Mouse (Mus musculus) embryonic facial prominence, embryonic 11.5 days (tissue): ENCODE measurements at regions not wholly inside any gene's neighbourhood (a gene's known extent, or its start where the extent isn't known, plus 50 kb on each side); places are given as distances from the start of the nearest gene placed in this dataset.

Experiments used
- ATAC-seq: fragments of 200-750 bp; cut with Nextera tagmentation; replicated peaks from 2 replicates; pipeline ENCODE4 v1.8.0; 2017; ENCODE audit warnings: low read depth; ENCODE audit not compliant: insufficient number of reproducible peaks, low FRiP score, low TSS enrichment
- DNase-seq: peaks from one replicate; pipeline ENCODE4 v3.0.0-alpha.2; 2015; ENCODE audit warnings: low spot score
- H3K27ac ChIP-seq: fragments of 300-500 bp; sonication (generic); replicated peaks from 2 replicates; pipeline ENCODE4 v1.5.1; 2014; ENCODE audit warnings: mild to moderate bottlenecking, low read depth, low read length, control low read depth
- H3K27me3 ChIP-seq: fragments of 300-500 bp; sonication (generic); 2 replicates; pipeline ENCODE4 v1.6.1; 2014; ENCODE audit warnings: mild to moderate bottlenecking, low read length, moderate library complexity, mixed read lengths; ENCODE audit not compliant: control insufficient read depth, insufficient read depth
- H3K36me3 ChIP-seq: fragments of 300-500 bp; sonication (generic); replicated peaks from 2 replicates; pipeline ENCODE4 v1.6.1; 2014; ENCODE audit warnings: low read depth, mild to moderate bottlenecking, low read length, moderate library complexity, mixed read lengths; ENCODE audit not compliant: control insufficient read depth, insufficient read depth
- H3K4me1 ChIP-seq: fragments of 300-500 bp; sonication (generic); 2 replicates; pipeline ENCODE4 v1.6.1; 2014; ENCODE audit warnings: low read length, mixed read lengths; ENCODE audit not compliant: control insufficient read depth, insufficient read depth
- H3K4me2 ChIP-seq: fragments of 300-500 bp; sonication (generic); 2 replicates; pipeline ENCODE4 v1.6.1; 2014; ENCODE audit warnings: low read depth, mild to moderate bottlenecking, control low read depth, low read length, moderate library complexity
- H3K4me3 ChIP-seq: fragments of 300-500 bp; sonication (generic); 2 replicates; pipeline ENCODE4 v1.5.1; 2014; ENCODE audit warnings: low read depth, low read length, control low read depth
- H3K9ac ChIP-seq: fragments of 300-500 bp; sonication (generic); replicated peaks from 2 replicates; pipeline ENCODE4 v1.6.1; 2014; ENCODE audit warnings: mild to moderate bottlenecking, control low read depth, low read length
- H3K9me3 ChIP-seq: fragments of 300-500 bp; sonication (generic); replicated peaks from 2 replicates; pipeline ENCODE4 v1.6.1; 2016; ENCODE audit warnings: mild to moderate bottlenecking, low read length, inconsistent platforms, mixed read lengths; ENCODE audit not compliant: control insufficient read depth
- WGBS: fragments of 180-500 bp; shearing (Covaris S2); extraction: QIAGEN DNeasy Blood & Tissue Kit; methylation state at CpG from one replicate; pipeline ENCODE4 v1.1.7; 2014; 5-methylcytosine and 5-hydroxymethylcytosine counted together

DNA sequence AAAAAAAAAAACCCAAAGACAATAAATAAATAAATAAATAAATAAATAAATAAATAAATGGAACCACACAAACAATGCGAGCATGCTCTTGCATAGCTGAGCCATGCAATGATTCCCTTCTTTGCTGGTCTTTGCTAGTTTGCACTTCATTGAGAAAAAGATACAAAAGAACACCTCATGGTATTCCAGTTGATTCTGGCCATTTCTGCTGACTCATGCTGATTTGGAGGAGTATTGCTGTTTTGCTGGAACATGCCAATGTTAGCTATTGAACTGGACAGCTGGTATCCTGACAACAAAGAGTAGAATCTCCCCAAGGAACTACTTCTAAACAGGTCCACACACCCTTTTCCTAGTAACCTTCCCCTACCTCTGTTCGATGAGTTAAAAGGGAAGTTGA lies 60.2 kb downstream of the Htr1a start:
- Histone ChIP-seq H3K9me3 (no peaks in the 10 kb centered on the region), H3K27me3 (no peaks in the 10 kb centered on the region), H3K4me1 (no peaks in the 10 kb centered on the region), H3K9ac (no peak overlapping the region), H3K27ac (no peak overlapping the region), H3K4me2 (no peak overlapping the region), H3K36me3 (no peaks in the 10 kb centered on the region), H3K4me3 (no peak overlapping the region)
- DNase-seq: no peak
- 87% methylated on average over 2 of the region's 2 CpGs for WGBS
- no peak for ATAC-seq

GRCm38 (mm10) chr13:105537981-105538680 lies 94.7 kb downstream of the Htr1a start:
- H3K36me3 ChIP-seq: no peaks in the 10 kb centered on the region
- ATAC-seq (no peak), DNase-seq (no peak)
- no peaks in the 10 kb centered on the region for H3K27me3 ChIP-seq
- H3K4me3 ChIP-seq: no peak overlapping the region
- no peak overlapping the region for H3K4me2 ChIP-seq
- no peaks in the 10 kb centered on the region for H3K9me3 ChIP-seq
- H3K9ac ChIP-seq: no peak overlapping the region
- WGBS: 35% methylated on average over 3 of the region's 3 CpGs
- no peak overlapping the region for H3K27ac ChIP-seq
- no peaks in the 10 kb centered on the region for H3K4me1 ChIP-seq

DNA sequence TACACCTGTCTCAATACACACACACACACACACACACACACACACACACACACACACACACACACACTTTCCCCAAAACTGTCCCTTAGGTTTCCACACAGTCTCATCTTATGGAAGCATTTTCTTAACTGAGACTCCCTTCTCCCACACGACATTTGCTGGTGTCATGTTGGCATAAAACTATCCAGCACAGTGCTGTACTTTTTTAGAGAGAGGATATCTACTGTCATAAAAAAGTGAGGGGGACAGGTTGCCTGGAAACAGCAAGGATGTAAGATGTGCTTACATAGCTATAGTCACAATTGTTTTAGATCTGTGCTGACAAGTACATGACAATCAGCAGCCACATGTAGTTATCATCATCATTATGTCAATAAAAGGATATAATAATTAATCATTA lies 129.8 kb downstream of the Htr1a start:
- WGBS: 66% methylated on average over 1 of the region's 1 CpGs
- no peak for DNase-seq

DNA sequence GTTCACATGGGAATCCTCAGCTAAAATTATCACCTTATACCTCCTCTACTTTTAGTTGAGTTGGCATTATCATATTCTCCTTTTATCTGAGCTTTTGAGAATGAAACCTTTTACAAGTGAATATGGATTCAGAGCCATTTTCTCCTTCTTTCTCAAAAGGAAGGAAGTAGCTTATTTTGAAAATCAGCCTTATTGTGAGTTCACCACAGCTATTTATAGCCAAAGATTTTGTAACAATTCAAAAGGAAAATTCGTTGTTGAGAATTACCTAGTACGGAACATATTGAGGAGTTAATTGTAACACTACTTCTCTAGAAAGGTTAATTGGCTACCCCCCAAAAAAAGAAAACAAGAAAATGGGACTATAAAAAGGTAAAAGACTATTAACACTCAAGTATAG lies 163.0 kb downstream of the Htr1a start:
- no peak overlapping the region for H3K27ac ChIP-seq
- DNase-seq (no peak), ATAC-seq (no peak)
- H3K9me3 ChIP-seq: no peaks in the 10 kb centered on the region
- H3K27me3 ChIP-seq: no peaks in the 10 kb centered on the region
- no peak overlapping the region for H3K9ac ChIP-seq
- WGBS: 71% methylated on average over 2 of the region's 2 CpGs
- no peaks in the 10 kb centered on the region for H3K4me1 ChIP-seq
- no peak overlapping the region for H3K4me3 ChIP-seq
- no peak overlapping the region for H3K4me2 ChIP-seq
- H3K36me3 ChIP-seq: no peaks in the 10 kb centered on the region

More for the DNA sequence above, 129.8 kb downstream of the Htr1a start:
- Histone ChIP-seq H3K36me3 (no peaks in the 10 kb centered on the region), H3K9me3 (no peaks in the 10 kb centered on the region), H3K4me2 (no peak overlapping the region), H3K27ac (no peak overlapping the region), H3K27me3 (no peaks in the 10 kb centered on the region), H3K4me1 (no peaks in the 10 kb centered on the region), H3K4me3 (no peak overlapping the region), H3K9ac (no peak overlapping the region)
- ATAC-seq: no peak

GRCm38 (mm10) chr13:105619308-105619707 lies 175.9 kb downstream of the Htr1a start:
- 29% methylated on average over 1 of the region's 1 CpGs for WGBS
- no peak overlapping the region for H3K9ac ChIP-seq
- no peaks in the 10 kb centered on the region for H3K36me3 ChIP-seq
- H3K9me3 ChIP-seq: no peaks in the 10 kb centered on the region
- no peak overlapping the region for H3K4me2 ChIP-seq
- H3K27me3 ChIP-seq: no peaks in the 10 kb centered on the region
- H3K27ac ChIP-seq: no peak overlapping the region
- H3K4me1 ChIP-seq: no peaks in the 10 kb centered on the region
- ATAC-seq: peak; percentile 67
- DNase-seq: peak; percentile 10
- H3K4me3 ChIP-seq: no peak overlapping the region

DNA sequence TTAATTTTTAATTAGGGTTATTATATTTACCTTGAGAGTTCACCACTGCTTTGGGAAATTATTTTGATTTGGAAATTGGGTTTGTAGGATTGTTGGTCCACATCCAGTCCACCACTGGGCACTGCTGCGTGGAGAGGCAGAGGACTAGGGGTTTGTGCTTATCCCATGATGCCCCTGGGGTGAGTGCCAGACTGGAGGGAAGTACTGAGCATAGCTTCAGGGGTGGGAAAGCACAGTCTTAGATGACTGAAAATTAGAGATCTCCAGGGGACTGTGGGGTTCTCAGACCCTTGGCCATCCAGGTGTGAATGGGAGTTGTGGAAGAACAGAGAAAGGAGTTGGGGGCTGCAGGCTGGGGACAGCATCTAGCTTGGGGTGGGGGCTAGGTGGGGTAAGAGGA lies 177.4 kb downstream of the Htr1a start:
- H3K4me1 ChIP-seq: no peaks in the 10 kb centered on the region
- no peak for ATAC-seq
- H3K27me3 ChIP-seq: no peaks in the 10 kb centered on the region
- H3K27ac ChIP-seq: no peak overlapping the region
- H3K9me3 ChIP-seq: no peaks in the 10 kb centered on the region
- H3K4me3 ChIP-seq: no peak overlapping the region
- WGBS: 96% methylated on average over 1 of the region's 1 CpGs
- H3K9ac ChIP-seq: no peak overlapping the region
- no peaks in the 10 kb centered on the region for H3K36me3 ChIP-seq
- DNase-seq: no peak
- H3K4me2 ChIP-seq: no peak overlapping the region

DNA sequence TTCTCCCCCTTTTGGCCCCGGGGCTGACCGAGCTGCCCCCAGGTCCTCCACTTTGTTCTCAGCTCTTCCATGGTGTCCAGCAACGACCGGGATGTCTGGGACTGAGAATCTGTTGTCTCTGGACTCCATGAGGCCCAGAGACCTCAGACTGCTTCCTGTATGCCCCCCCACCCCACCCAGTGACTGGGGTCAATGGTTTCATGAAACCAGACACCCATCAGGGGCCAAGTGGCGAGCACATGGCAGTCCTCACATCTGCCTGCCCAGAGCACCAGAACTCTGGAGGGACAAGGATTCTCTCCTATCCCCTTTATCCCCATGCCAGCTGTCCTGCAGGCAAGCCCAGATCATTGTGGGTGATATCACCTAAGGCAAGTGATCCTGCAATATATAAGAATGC lies 185.2 kb downstream of the Htr1a start:
- Histone ChIP-seq H3K27me3 (no peaks in the 10 kb centered on the region), H3K27ac (no peak overlapping the region), H3K36me3 (no peaks in the 10 kb centered on the region), H3K9me3 (no peaks in the 10 kb centered on the region), H3K9ac (no peak overlapping the region), H3K4me1 (no peaks in the 10 kb centered on the region), H3K4me2 (no peak overlapping the region), H3K4me3 (no peak overlapping the region)
- 73% methylated on average over 5 of the region's 5 CpGs for WGBS
- no peak for DNase-seq
- ATAC-seq: no peak

- Histone ChIP-seq H3K36me3 (no peaks in the 10 kb centered on the region), H3K27ac (no peak overlapping the region), H3K9ac (no peak overlapping the region), H3K4me2 (no peak overlapping the region), H3K9me3 (no peaks in the 10 kb centered on the region), H3K27me3 (no peaks in the 10 kb centered on the region), H3K4me3 (no peak overlapping the region), H3K4me1 (no peaks in the 10 kb centered on the region)
- ATAC-seq (no peak), DNase-seq (no peak)
- 83% methylated on average over 3 of the region's 3 CpGs for WGBS
These were observed 205.2 kb downstream of the Htr1a start for GRCm38 (mm10) chr13:105648617-105649016.
